Mouse (Mus musculus): ENCODE results near the gene Tnn. TPM values are rescaled to one million over a fixed set of nuclear protein-coding genes. Genes with fewer than 3 reads are reported as not detected.

The Tnn gene
- total and polyA plus RNA-seq, 3 experiments, result 0.13 TPM; not detected in 2

- DNase-seq (ENCODE audit: extremely low read depth), result no peak
- Histone ChIP-seq H3K27ac (ENCODE audit: insufficient read depth, low read depth) (no peak overlapping the region), H3K9ac (ENCODE audit: insufficient read depth, low read depth) (no peak overlapping the region), H3K4me1 (ENCODE audit: control insufficient read depth in 1 of 2, insufficient read depth in 2 of 2) (peaks cover 0 to 3% of the 10 kb centered on the region in 2 experiments; a peak in 1 of 4 replicates), H3K4me3 (replicated peaks in 1 of 3; ENCODE audit: low read depth in 2 of 3, low read length in 2 of 3, poor library complexity in 1 of 3) (no peak overlapping the region), H3K4me2 (ENCODE audit: insufficient read depth, low read depth, poor library complexity, severe bottlenecking) (no peak overlapping the region), H3K79me2 (replicated peaks; ENCODE audit: control insufficient read depth, extremely low read depth, insufficient read depth, poor library complexity, severe bottlenecking) (no peaks in the 10 kb centered on the region), H3K9me3 (replicated peaks; ENCODE audit: low read length) (no peaks in the 10 kb centered on the region), H3K27me3 (replicated peaks) (no peaks in the 10 kb centered on the region), H3K36me3 (replicated peaks in 1 of 2; ENCODE audit: control insufficient read depth in 1 of 2, insufficient read depth in 1 of 2, low read length in 1 of 2) (no peaks in the 10 kb centered on the region)
- no peak for TF ChIP-seq NELFE (IDR thresholded peaks at IDR 0.05; ENCODE audit: low read depth, low read length)
- no peak for TF ChIP-seq SIN3A (IDR thresholded peaks at IDR 0.05; ENCODE audit: low read length)
- TF ChIP-seq JUND (conservative IDR thresholded peaks at IDR 0.05; ENCODE audit: low read depth, low read length), result no peak
- TF ChIP-seq MAZ (IDR thresholded peaks at IDR 0.05; ENCODE audit: low read depth, low read length), result no peak
- TF ChIP-seq MEF2A (IDR thresholded peaks at IDR 0.05; ENCODE audit: borderline replicate concordance, low read depth, low read length), result no peak
- TF ChIP-seq POLR2A (IDR thresholded peaks at IDR 0.05; ENCODE audit: low read depth, low read length), result no peak
- TF ChIP-seq USF1 (IDR thresholded peaks at IDR 0.05; ENCODE audit: low read depth, low read length), result no peak
- no peak for TF ChIP-seq UBTF (IDR thresholded peaks at IDR 0.05; ENCODE audit: low read depth, low read length)
- TF ChIP-seq ZKSCAN1 (IDR thresholded peaks at IDR 0.05; ENCODE audit: borderline replicate concordance, low read depth, low read length), result no peak
- TF ChIP-seq TCF12 (IDR thresholded peaks at IDR 0.05; ENCODE audit: low read depth, low read length), result no peak
- TF ChIP-seq ZC3H11A (IDR thresholded peaks at IDR 0.05; ENCODE audit: low read depth, low read length), result no peak
- TF ChIP-seq JUN (IDR thresholded peaks at IDR 0.05; ENCODE audit: insufficient read depth, low read depth, low read length), result no peak
- no peak for TF ChIP-seq SMC3 (IDR thresholded peaks at IDR 0.05; ENCODE audit: low read depth, low read length)
- no peak for TF ChIP-seq GABPA (IDR thresholded peaks at IDR 0.05; ENCODE audit: insufficient replicate concordance, low read depth, low read length)
- TF ChIP-seq USF2 (conservative IDR thresholded peaks at IDR 0.05; ENCODE audit: low read depth, low read length), result no peak
- TF ChIP-seq MAFK (IDR thresholded peaks at IDR 0.05; ENCODE audit: insufficient replicate concordance, low read length), result no peak
- no peak for TF ChIP-seq RAD21 (IDR thresholded peaks at IDR 0.05; ENCODE audit: low read depth, low read length)
- dilution Hi-C loops (cut with MboI; ENCODE audit: extremely low pct_ligation_motif_present, extremely low pct_unique_long_range_greater_than_20kb, low sequenced_read_pairs), result no loop called here
- in situ Hi-C loops (cut with MboI; ENCODE audit: low pct_ligation_motif_present, low pct_unique_long_range_greater_than_20kb, low sequenced_read_pairs), result no loop called here
These were observed 66.7 kb downstream of the Tnn start for GRCm38 (mm10) chr1:160086651-160087050.

GRCm38 (mm10) chr1:160084239-160084638, 69.1 kb downstream of the Tnn start:
- Histone ChIP-seq H3K4me1 (ENCODE audit: control insufficient read depth in 1 of 2, insufficient read depth in 2 of 2) (peaks cover 0 to 3% of the 10 kb centered on the region in 2 experiments; a peak in 1 of 4 replicates), H3K79me2 (replicated peaks; ENCODE audit: control insufficient read depth, extremely low read depth, insufficient read depth, poor library complexity, severe bottlenecking) (no peaks in the 10 kb centered on the region), H3K4me3 (replicated peaks in 1 of 3; ENCODE audit: low read depth in 2 of 3, low read length in 2 of 3, poor library complexity in 1 of 3) (no peak overlapping the region), H3K27ac (ENCODE audit: insufficient read depth, low read depth) (no peak overlapping the region), H3K9ac (ENCODE audit: insufficient read depth, low read depth) (no peak overlapping the region), H3K27me3 (replicated peaks) (no peaks in the 10 kb centered on the region), H3K4me2 (ENCODE audit: insufficient read depth, low read depth, poor library complexity, severe bottlenecking) (no peak overlapping the region), H3K36me3 (replicated peaks in 1 of 2; ENCODE audit: control insufficient read depth in 1 of 2, insufficient read depth in 1 of 2, low read length in 1 of 2) (peaks cover 0 to 2% of the 10 kb centered on the region in 2 experiments), H3K9me3 (replicated peaks; ENCODE audit: low read length) (no peaks in the 10 kb centered on the region)
- dilution Hi-C loops (cut with MboI; ENCODE audit: extremely low pct_ligation_motif_present, extremely low pct_unique_long_range_greater_than_20kb, low sequenced_read_pairs) (no loop called here), in situ Hi-C loops (cut with MboI; ENCODE audit: low pct_ligation_motif_present, low pct_unique_long_range_greater_than_20kb, low sequenced_read_pairs) (loop anchor here (5.0 kb wide), 1 partner anchor 187 kb away; no protein-coding TSS in a partner anchor)
- no peak for TF ChIP-seq BHLHE40 (IDR thresholded peaks at IDR 0.05; ENCODE audit: low read depth, low read length)
- TF ChIP-seq NELFE (IDR thresholded peaks at IDR 0.05; ENCODE audit: low read depth, low read length), result no peak
- TF ChIP-seq EP300 (IDR thresholded peaks at IDR 0.05; ENCODE audit: low read length), result no peak
- no peak for TF ChIP-seq IRF4 (IDR thresholded peaks at IDR 0.05; ENCODE audit: low read depth, low read length)
- no peak for TF ChIP-seq E2F4 (IDR thresholded peaks at IDR 0.05; ENCODE audit: insufficient replicate concordance, low read depth, low read length)
- TF ChIP-seq CHD2 (IDR thresholded peaks at IDR 0.05; ENCODE audit: low read length), result no peak
- no peak for TF ChIP-seq ZC3H11A (IDR thresholded peaks at IDR 0.05; ENCODE audit: low read depth, low read length)
- TF ChIP-seq JUND (conservative IDR thresholded peaks at IDR 0.05; ENCODE audit: low read depth, low read length), result no peak
- TF ChIP-seq RCOR1 (conservative IDR thresholded peaks at IDR 0.05; ENCODE audit: low read depth, low read length), result no peak
- no peak for TF ChIP-seq RAD21 (IDR thresholded peaks at IDR 0.05; ENCODE audit: low read depth, low read length)
- no peak for TF ChIP-seq MAFK (IDR thresholded peaks at IDR 0.05; ENCODE audit: insufficient replicate concordance, low read length)
- no peak for TF ChIP-seq ZMIZ1 (IDR thresholded peaks at IDR 0.05; ENCODE audit: low read depth, low read length)
- TF ChIP-seq NRF1 (IDR thresholded peaks at IDR 0.05; ENCODE audit: low read depth, low read length), result no peak
- no peak for DNase-seq (ENCODE audit: extremely low read depth)
